Mouse (Mus musculus) telencephalon, adult 2 months (tissue): Measurements from ENCODE around the gene Limd1.

Experiments
- DNase-seq: peaks from one replicate; pipeline ENCODE4 v3.0.0-alpha.2; 2011; ENCODE audit warnings: low read depth, low spot score

Gene Limd1

GRCm38 (mm10) chr9:123516641-123517385, 38.3 kb downstream of the Limd1 start:
- no peak for DNase-seq

DNA sequence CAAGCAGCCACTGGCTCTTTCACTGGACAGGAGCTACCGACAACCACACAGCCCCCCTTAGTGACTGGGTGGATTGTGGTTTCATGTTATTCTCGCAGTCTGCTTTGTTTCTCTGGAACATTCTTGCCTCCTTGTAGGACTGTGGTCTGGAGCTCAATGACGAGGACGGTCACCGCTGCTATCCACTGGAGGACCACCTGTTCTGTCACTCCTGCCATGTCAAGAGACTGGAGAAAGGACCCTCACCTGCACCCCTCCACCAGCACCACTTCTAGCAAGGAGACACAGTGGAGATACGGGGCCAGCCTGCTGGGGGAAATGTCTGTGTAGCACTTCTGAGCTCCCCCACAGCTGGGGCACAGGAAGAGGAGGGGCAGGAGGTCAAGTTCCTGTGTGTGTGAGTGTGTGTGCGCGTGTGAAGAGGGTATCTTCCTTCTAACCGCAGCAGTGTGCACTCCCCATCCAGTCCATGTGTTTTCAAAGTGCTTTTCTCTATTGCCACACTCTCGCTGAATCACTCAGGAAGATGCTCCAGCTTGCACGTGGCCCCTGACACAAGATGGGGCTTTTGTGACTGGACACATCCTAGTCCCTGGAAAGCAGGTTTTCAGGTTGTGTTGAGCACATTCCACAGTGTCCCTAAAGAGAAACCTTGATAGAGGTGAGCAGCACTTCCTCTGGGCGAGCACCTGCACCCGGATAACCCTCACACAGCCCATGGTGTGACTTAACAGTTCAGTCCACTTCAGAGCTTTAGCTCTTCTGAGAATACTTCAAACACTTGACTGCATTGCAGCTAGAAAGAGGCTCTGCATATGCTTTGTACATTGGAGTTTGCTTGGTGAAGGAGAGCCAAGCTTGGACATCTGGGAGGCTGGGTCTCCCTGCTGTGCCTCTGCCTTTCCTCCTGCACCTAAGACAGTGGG, 40.7 kb downstream of the Limd1 start:
- DNase-seq = no peak

DNA sequence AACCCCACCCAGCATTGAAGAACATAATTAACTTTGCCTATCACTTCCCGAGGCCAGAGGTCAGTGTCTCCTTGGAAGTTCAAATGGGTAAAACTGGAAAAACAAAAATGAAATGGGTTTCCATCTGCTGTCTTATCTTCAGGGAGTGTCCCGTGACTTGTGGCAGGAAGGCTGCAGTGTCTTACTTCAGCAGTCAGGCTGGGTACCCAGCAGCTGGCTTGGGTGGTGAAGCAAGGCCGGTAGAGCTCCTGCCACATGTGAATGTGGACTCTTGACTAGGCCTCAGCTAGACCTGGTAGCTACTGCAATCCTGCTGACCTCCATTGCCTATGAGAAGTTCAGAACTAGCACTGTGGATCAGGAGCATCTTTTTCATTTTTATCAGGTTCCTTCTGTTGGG, 42.2 kb downstream of the Limd1 start:
- no peak for DNase-seq

GRCm38 (mm10) chr9:123523676-123524075, 45.2 kb downstream of the Limd1 start:
- DNase-seq = no peak

DNA sequence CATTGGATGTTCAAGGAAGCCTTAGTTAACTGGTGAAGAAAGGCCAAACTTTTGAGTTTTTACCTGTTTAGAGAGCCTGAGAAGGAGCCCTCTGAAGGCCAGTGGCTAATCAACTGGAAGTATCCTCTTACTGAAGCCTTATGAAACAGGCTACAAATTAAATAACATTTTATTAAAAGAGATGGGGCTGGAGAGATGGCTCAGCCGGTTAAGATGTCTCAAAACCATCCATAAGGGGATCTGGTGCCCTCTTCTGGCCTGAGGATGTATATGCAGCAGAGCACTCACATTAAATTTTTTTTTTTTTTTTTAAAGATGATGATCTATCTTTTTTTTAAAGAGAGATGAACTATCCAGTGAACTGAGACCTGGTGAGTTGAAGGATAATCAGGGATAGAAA, 46.6 kb downstream of the Limd1 start:
- peak; percentile 50 for DNase-seq

DNA sequence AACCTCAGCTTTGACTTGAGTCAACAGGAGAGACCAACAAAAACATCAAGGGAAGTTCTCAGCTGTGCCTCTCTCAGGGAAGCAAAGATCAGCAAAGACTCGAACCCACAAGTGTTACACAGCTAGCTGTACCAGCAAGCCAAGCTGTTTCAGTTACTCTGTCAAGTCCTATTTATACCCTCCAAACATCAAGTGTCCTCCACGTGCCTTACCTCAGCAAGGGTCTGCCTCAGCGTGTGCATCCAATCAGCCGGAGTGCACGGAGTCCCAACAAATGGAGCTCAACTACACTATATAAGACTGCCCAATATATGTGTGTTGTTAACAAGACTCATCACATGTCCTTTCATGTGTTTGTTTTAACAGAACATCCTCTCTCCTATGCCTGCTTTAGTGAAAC, 48.0 kb downstream of the Limd1 start:
- DNase-seq = no peak

- no peak for DNase-seq
These were observed 49.8 kb downstream of the Limd1 start for GRCm38 (mm10) chr9:123528087-123528925.

DNA sequence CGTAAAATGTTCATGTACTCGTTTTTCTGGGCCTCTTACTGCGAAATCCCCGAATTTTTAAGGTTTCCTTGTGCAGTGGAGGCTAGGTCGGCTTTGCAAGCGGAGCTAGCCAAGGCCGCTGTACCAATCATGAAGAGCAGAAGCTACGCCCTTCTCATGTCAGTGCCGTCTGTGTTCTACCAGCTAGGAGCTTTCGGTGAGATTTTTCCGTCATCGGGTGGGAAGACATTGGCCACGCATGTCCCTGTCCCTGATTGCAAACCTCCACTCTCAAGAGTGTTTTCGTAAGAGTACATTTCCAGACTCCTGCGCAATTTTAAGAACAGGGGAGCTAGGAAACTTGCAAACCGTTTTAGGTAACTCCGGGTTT, 50.4 kb downstream of the Limd1 start:
- peak; percentile 74 for DNase-seq

GRCm38 (mm10) chr9:123529392-123530157, 51.1 kb downstream of the Limd1 start, which contains the start of gene Sacm1l:
Sacm1l (plus strand) TSS chr9:123529759.
- peak; percentile 99 for DNase-seq

DNA sequence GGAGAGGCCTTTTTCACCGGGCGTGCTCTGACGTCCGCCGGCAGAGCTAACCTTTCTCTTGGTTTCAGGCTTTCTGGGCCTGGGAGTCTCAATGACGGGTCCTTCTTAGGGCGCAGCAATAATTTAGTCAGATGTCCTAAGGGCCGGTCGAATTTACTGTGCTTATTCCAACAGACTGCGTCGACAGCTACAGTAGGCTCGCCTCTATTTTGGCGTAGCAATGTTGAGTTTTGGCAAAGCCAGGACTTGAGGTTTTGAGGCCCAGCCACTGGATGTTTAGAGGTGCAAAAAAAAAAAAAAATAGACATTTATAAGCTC, 51.6 kb downstream of the Limd1 start:
- DNase-seq = no peak

GRCm38 (mm10) chr9:123530566-123531130, 52.1 kb downstream of the Limd1 start:
- no peak for DNase-seq

- no peak for DNase-seq
These were observed 52.7 kb downstream of the Limd1 start for GRCm38 (mm10) chr9:123531234-123531633.

DNA sequence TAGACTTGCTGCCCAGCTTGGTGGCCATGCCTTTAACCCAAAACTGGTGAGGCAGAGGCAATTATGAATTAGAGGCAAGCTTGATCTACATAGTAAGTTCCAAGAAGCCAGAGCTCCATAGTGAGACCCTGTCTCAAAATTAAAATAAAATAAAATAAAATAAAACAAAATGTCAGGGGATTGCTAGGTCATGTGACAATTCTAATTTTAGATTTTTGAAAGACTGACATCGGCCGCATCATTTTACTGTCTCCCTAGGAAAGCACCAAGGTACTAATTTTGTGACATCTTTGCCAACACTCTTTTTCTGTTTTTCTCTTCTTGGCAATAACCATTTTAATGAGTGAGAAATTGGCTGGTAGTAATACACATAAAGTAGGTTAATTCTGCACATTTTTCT, 58.1 kb downstream of the Limd1 start:
- no peak for DNase-seq

- DNase-seq = no peak
These were observed 59.7 kb downstream of the Limd1 start for GRCm38 (mm10) chr9:123538189-123538588.

DNA sequence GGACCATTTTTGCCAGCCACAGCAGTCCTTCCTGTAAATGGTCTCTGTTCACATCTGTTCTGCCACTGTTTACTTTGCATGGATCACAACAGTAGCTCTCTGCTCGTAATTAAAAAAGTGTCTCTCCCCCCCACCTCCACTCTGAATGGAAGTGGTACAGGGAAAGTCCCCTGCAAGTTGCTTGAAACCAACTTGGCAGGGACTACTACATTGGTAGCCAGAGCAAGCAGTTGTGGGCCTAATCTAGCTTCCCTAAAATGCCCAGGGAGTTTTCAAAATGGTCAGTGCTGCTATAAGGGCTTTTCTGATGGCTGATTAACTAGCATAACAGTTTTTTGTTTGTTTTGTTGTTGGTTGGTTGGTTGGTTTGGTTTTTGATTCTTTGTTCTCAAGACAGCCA, 60.6 kb downstream of the Limd1 start:
- no peak for DNase-seq

- DNase-seq = no peak
These were observed 61.3 kb downstream of the Limd1 start for GRCm38 (mm10) chr9:123539823-123540222.

DNA sequence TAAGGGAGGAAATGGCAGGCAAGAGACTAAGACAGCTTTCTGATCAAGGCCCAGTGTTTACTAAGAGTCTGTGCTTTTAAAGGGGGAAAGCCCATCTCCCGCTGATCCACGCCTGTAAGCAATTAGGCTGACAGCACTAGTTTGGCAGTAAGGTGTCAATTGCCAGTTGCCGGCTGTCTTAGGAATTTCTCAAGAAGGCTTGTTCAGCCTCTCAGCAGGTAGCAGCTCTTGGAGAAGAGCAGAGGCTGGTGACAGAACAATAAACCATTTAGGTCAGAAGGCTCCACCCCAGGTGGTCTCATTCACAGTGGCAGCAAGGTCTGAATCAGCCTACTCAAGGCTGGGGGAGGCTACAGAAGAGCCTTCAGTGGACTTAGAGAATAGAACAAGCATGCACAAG, 76.1 kb downstream of the Limd1 start:
- no peak for DNase-seq
